Mouse (Mus musculus) stomach, embryonic 14.5 days (tissue): ENCODE data around the gene Slc16a1. TPM values are rescaled to one million over a fixed set of nuclear protein-coding genes. Genes with fewer than 3 reads are reported as not detected.

Experiments used
- ATAC-seq: fragments of 200-750 bp; cut with Nextera tagmentation; 2 replicates; pipeline ENCODE4 v1.8.0; 2017; ENCODE audit warnings: low read depth, moderate TSS enrichment; ENCODE audit not compliant: insufficient number of reproducible peaks, insufficient read depth, low FRiP score
- H3K27ac ChIP-seq: fragments of 300-500 bp; sonication (generic); 2 replicates; pipeline ENCODE4 v1.5.1; 2014; ENCODE audit warnings: mild to moderate bottlenecking, low read length, moderate library complexity, mixed read lengths
- H3K27me3 ChIP-seq: fragments of 300-500 bp; sonication (generic); 2 replicates; pipeline ENCODE4 v1.6.1; 2014; ENCODE audit warnings: low read length, control low read depth, mixed read lengths; ENCODE audit not compliant: control insufficient read depth, insufficient read depth
- H3K36me3 ChIP-seq: fragments of 300-500 bp; sonication (generic); 2 replicates; pipeline ENCODE4 v1.6.1; 2014; ENCODE audit warnings: mild to moderate bottlenecking, control low read depth, low read length, moderate library complexity, mixed read lengths; ENCODE audit not compliant: control insufficient read depth, insufficient read depth
- H3K4me1 ChIP-seq: fragments of 300-500 bp; sonication (generic); 2 replicates; pipeline ENCODE4 v1.6.1; 2014; ENCODE audit warnings: low read length, control low read depth, mixed read lengths; ENCODE audit not compliant: control insufficient read depth, insufficient read depth
- H3K4me2 ChIP-seq: fragments of 300-500 bp; sonication (generic); replicated peaks from 2 replicates; pipeline ENCODE4 v1.6.1; 2014; ENCODE audit warnings: low read depth, low read length, control low read depth
- H3K4me3 ChIP-seq: fragments of 300-500 bp; sonication (generic); 2 replicates; pipeline ENCODE4 v1.5.1; 2014; ENCODE audit warnings: low read depth, low read length, control low read depth
- H3K9ac ChIP-seq: fragments of 300-500 bp; sonication (generic); replicated peaks from 2 replicates; pipeline ENCODE4 v1.6.1; 2014; ENCODE audit warnings: low read depth, mild to moderate bottlenecking, control low read depth, low read length, moderate library complexity, mixed read lengths
- H3K9me3 ChIP-seq: fragments of 300-500 bp; sonication (generic); 2 replicates; pipeline ENCODE4 v1.6.1; 2016; ENCODE audit warnings: low read depth, low read length, control low read depth; ENCODE audit not compliant: control insufficient read depth
- WGBS: fragments of 180-500 bp; shearing (Covaris S2); extraction: QIAGEN DNeasy Blood & Tissue Kit; methylation state at CpG from one replicate; pipeline ENCODE4 v1.1.7; 2014; 5-methylcytosine and 5-hydroxymethylcytosine counted together
- polyA plus RNA-seq: library from polyadenylated mRNA; unstranded; fragments of >200 nt; fragmentation: Nextera tagmentation; extraction: Ambion mirVana; gene quantifications from 2 replicates; pipeline ENCODE4 v1.2.1, GENCODE M21; 2014

Slc16a1 gene
- polyA plus RNA-seq, 1 experiment from 2014 or later: 23.8 TPM

- Histone ChIP-seq H3K36me3 (no peaks in the 10 kb centered on the region), H3K9ac (no peak overlapping the region), H3K4me1 (no peaks in the 10 kb centered on the region), H3K4me3 (no peak overlapping the region), H3K9me3 (no peaks in the 10 kb centered on the region), H3K4me2 (no peak overlapping the region), H3K27ac (no peak overlapping the region), H3K27me3 (no peaks in the 10 kb centered on the region)
- WGBS: 12% methylated on average over 2 of the region's 2 CpGs
- ATAC-seq: no peak
Observed at GRCm38 (mm10) chr3:104643810-104644270, 5.4 kb downstream of the Slc16a1 start.

- no peak for ATAC-seq
- Histone ChIP-seq H3K4me3 (no peak overlapping the region), H3K9me3 (no peaks in the 10 kb centered on the region), H3K36me3 (no peaks in the 10 kb centered on the region), H3K9ac (no peak overlapping the region), H3K27me3 (no peaks in the 10 kb centered on the region), H3K27ac (no peak overlapping the region), H3K4me2 (no peak overlapping the region), H3K4me1 (no peaks in the 10 kb centered on the region)
- 100% methylated on average over 1 of the region's 1 CpGs for WGBS
Observed at GRCm38 (mm10) chr3:104644371-104644770, 5.9 kb downstream of the Slc16a1 start.

GRCm38 (mm10) chr3:104654219-104654618 is 15.8 kb downstream of the Slc16a1 start:
- Histone ChIP-seq H3K9me3 (no peaks in the 10 kb centered on the region), H3K4me2 (no peak overlapping the region), H3K4me3 (no peak overlapping the region), H3K36me3 (no peaks in the 10 kb centered on the region; the same call in 1 of the 2 replicates), H3K27me3 (no peaks in the 10 kb centered on the region), H3K27ac (no peak overlapping the region), H3K9ac (no peak overlapping the region), H3K4me1 (no peaks in the 10 kb centered on the region)
- no peak for ATAC-seq
- 88% methylated on average over 4 of the region's 4 CpGs for WGBS

GRCm38 (mm10) chr3:104654921-104655320 is 16.5 kb downstream of the Slc16a1 start:
- no peak overlapping the region for H3K9ac ChIP-seq
- H3K36me3 ChIP-seq: no peaks in the 10 kb centered on the region; the same call in 1 of the 2 replicates
- H3K27ac ChIP-seq: no peak overlapping the region
- 80% methylated on average over 4 of the region's 4 CpGs for WGBS
- H3K9me3 ChIP-seq: no peaks in the 10 kb centered on the region
- H3K4me3 ChIP-seq: no peak overlapping the region
- H3K4me2 ChIP-seq: no peak overlapping the region
- no peak for ATAC-seq
- no peaks in the 10 kb centered on the region for H3K4me1 ChIP-seq
- no peaks in the 10 kb centered on the region for H3K27me3 ChIP-seq

GRCm38 (mm10) chr3:104658706-104659105 is 20.2 kb downstream of the Slc16a1 start:
- peaks cover 7% of the 10 kb centered on the region for H3K4me1 ChIP-seq
- no peak overlapping the region for H3K9ac ChIP-seq
- WGBS: 90% methylated on average over 2 of the region's 2 CpGs
- no peak overlapping the region for H3K4me2 ChIP-seq
- no peaks in the 10 kb centered on the region for H3K36me3 ChIP-seq
- H3K4me3 ChIP-seq: no peak overlapping the region
- no peaks in the 10 kb centered on the region for H3K9me3 ChIP-seq
- no peaks in the 10 kb centered on the region for H3K27me3 ChIP-seq
- H3K27ac ChIP-seq: no peak overlapping the region
- no peak for ATAC-seq

GRCm38 (mm10) chr3:104659758-104660157 is 21.3 kb downstream of the Slc16a1 start:
- no peak overlapping the region for H3K9ac ChIP-seq
- no peaks in the 10 kb centered on the region for H3K27me3 ChIP-seq
- H3K4me2 ChIP-seq: no peak overlapping the region
- peaks cover 7% of the 10 kb centered on the region for H3K4me1 ChIP-seq
- H3K36me3 ChIP-seq: no peaks in the 10 kb centered on the region
- no peak overlapping the region for H3K4me3 ChIP-seq
- H3K9me3 ChIP-seq: no peaks in the 10 kb centered on the region
- ATAC-seq: no peak
- WGBS: 34% methylated on average over 4 of the region's 4 CpGs
- no peak overlapping the region for H3K27ac ChIP-seq

- Histone ChIP-seq H3K27me3 (no peaks in the 10 kb centered on the region), H3K9ac (no peak overlapping the region), H3K36me3 (no peaks in the 10 kb centered on the region), H3K4me2 (no peak overlapping the region), H3K9me3 (no peaks in the 10 kb centered on the region), H3K4me1 (peaks cover 7% of the 10 kb centered on the region), H3K27ac (no peak overlapping the region), H3K4me3 (no peak overlapping the region)
- 48% methylated on average over 3 of the region's 3 CpGs for WGBS
- peak; percentile 84; the same call in 1 of the 2 replicates for ATAC-seq
Observed at GRCm38 (mm10) chr3:104660522-104660921, 22.1 kb downstream of the Slc16a1 start.

GRCm38 (mm10) chr3:104662007-104662406 is 23.5 kb downstream of the Slc16a1 start:
- ATAC-seq: no peak
- H3K9ac ChIP-seq: no peak overlapping the region
- H3K27ac ChIP-seq: 0 out of 2 replicates have a peak overlapping the region, but pooled peaks have one; percentile 27
- H3K36me3 ChIP-seq: no peaks in the 10 kb centered on the region
- no peak overlapping the region for H3K4me2 ChIP-seq
- no peak overlapping the region for H3K4me3 ChIP-seq
- WGBS: 46% methylated on average over 4 of the region's 4 CpGs
- H3K4me1 ChIP-seq: peaks cover 7% of the 10 kb centered on the region
- no peaks in the 10 kb centered on the region for H3K27me3 ChIP-seq
- H3K9me3 ChIP-seq: no peaks in the 10 kb centered on the region

- no peak overlapping the region for H3K27ac ChIP-seq
Observed at GRCm38 (mm10) chr3:104662926-104663325, 24.5 kb downstream of the Slc16a1 start.

More at GRCm38 (mm10) chr3:104662926-104663325, 24.5 kb downstream of the Slc16a1 start:
- no peak overlapping the region for H3K4me2 ChIP-seq
- no peak overlapping the region for H3K4me3 ChIP-seq
- 84% methylated on average over 11 of the region's 11 CpGs for whole genome bisulfite sequencing
- no peaks in the 10 kb centered on the region for H3K36me3 ChIP-seq
- no peaks in the 10 kb centered on the region for H3K27me3 ChIP-seq
- peaks cover 7% of the 10 kb centered on the region for H3K4me1 ChIP-seq
- no peaks in the 10 kb centered on the region for H3K9me3 ChIP-seq
- ATAC-seq: no peak
- no peak overlapping the region for H3K9ac ChIP-seq
